Mouse (Mus musculus) liver, adult 2 months (tissue): ENCODE data around the gene Actn2. TPM values are rescaled to one million over a fixed set of nuclear protein-coding genes. Genes with fewer than 3 reads are reported as not detected.
A peak's percentile ranks its signal among the peaks of the same experiment; 100 is the strongest.

Experiments used
- DNase-seq: peaks from one replicate; pipeline ENCODE4 v3.0.0-alpha.2; 2011; ENCODE audit warnings: low read depth, low spot score; ENCODE audit errors: extremely low read depth
- H3K27ac ChIP-seq: fragments of 200-500 bp; replicated peaks from 2 replicates; pipeline ENCODE4 v1.5.1; 2012; ENCODE audit warnings: low read depth, mild to moderate bottlenecking, control low read depth, inconsistent platforms, low read length; ENCODE audit not compliant: insufficient read depth
- H3K27me3 ChIP-seq: fragments of 200-500 bp; 2 replicates; pipeline ENCODE4 v1.6.1; 2012; ENCODE audit warnings: mild to moderate bottlenecking, moderate library complexity, low read length, inconsistent platforms; ENCODE audit not compliant: control insufficient read depth, insufficient read depth
- H3K36me3 ChIP-seq: fragments of 200-500 bp; 2 replicates; pipeline ENCODE4 v1.6.1; 2012; ENCODE audit warnings: low read length, inconsistent platforms; ENCODE audit not compliant: control insufficient read depth, insufficient read depth
- H3K4me1 ChIP-seq: fragments of 200-500 bp; 2 replicates; pipeline ENCODE4 v1.6.1; 2011; ENCODE audit warnings: low read length; ENCODE audit not compliant: control insufficient read depth, insufficient read depth
- H3K4me3 ChIP-seq: fragments of 200-500 bp; 2 replicates; pipeline ENCODE4 v1.5.1; 2011; ENCODE audit warnings: low read depth, mild to moderate bottlenecking, control low read depth, low read length, moderate library complexity; ENCODE audit not compliant: insufficient read depth
- H3K79me2 ChIP-seq: fragments of 200-500 bp; 2 replicates; pipeline ENCODE4 v1.6.1; 2012; ENCODE audit warnings: inconsistent platforms, mild to moderate bottlenecking, low read length, moderate library complexity; ENCODE audit not compliant: control insufficient read depth, insufficient read depth
- H3K9ac ChIP-seq: fragments of 200-500 bp; 2 replicates; pipeline ENCODE4 v1.6.1; 2012; ENCODE audit warnings: low read depth, mild to moderate bottlenecking, control low read depth, inconsistent platforms, low read length
- CTCF ChIP-seq: fragments of 200-500 bp; IDR thresholded peaks from 2 replicates; pipeline ENCODE4 v1.5.1; 2011; ENCODE audit warnings: low read depth, low read length, control low read depth
- POLR2A ChIP-seq: fragments of 200-500 bp; IDR thresholded peaks from 2 replicates; pipeline ENCODE4 v1.6.1; 2011; ENCODE audit warnings: low read length, control low read depth; ENCODE audit not compliant: insufficient read depth; ENCODE audit errors: extremely low read depth
- WGBS: fragments of 180-500 bp; shearing (Covaris S2); methylation state at CpG from one replicate; pipeline ENCODE4 v1.1.7; 2018; 5-methylcytosine and 5-hydroxymethylcytosine counted together
- polyA plus RNA-seq: library from polyadenylated mRNA; depleted of rRNA; stranded (reverse); fragments of >200 nt; gene quantifications from 2 replicates; pipeline ENCODE4 v1.2.3, GENCODE M21; 2012
- total RNA-seq: library from RNA; depleted of rRNA; stranded (reverse); fragments of >200 nt; gene quantifications from 2 replicates; pipeline ENCODE4 v1.2.3, GENCODE M21; 2014

Actn2 gene
- total and polyA plus RNA-seq, 2 experiments: 0.06 to 1.2 TPM

DNA sequence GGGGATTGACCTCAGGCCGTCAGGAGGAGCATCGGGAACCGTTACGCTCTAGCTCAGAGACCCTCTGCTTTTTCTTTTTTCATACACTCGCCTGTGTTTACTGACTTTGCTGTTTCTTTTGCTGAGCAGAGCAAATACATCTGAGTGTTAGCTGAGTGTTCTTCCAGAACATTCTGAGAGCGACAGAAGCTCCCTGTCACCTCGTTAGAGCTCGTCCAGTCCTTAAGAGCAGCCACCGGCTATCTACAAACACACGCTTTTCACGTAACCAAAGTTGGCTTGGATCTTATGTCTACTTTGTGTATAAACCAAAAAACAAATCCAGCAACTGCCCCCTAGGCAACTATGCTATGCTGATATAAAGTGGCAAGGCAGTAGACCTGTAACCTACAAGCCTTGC, 56.0 kb downstream of the Actn2 start:
- Histone ChIP-seq H3K4me3 (no peak overlapping the region), H3K4me1 (no peaks in the 10 kb centered on the region), H3K36me3 (no peaks in the 10 kb centered on the region), H3K79me2 (no peaks in the 10 kb centered on the region), H3K27me3 (no peaks in the 10 kb centered on the region), H3K27ac (no peak overlapping the region), H3K9ac (no peak overlapping the region)
- TF ChIP-seq POLR2A (no peak), CTCF (no peak)
- DNase-seq: no peak
- 92% methylated on average over 11 of the region's 11 CpGs for WGBS

DNA sequence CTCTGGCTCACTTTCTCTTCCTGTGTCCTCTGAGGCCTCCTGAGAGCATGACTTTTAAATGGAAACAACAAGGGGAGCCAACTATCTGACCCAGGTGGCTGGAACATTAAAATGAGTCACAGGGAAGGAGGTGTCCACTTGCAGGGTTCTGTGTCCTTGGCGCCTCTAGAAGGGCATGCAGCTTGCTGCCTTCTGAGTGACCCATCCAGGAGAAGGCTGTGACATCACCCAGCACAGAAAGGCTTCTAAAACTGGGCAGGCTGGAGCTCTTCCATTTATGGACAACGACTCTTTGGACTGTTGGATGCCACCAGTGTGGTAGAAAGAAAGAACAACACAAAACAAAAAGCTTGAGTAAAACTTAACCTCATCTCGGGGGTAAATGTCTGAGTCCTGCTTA, 56.7 kb downstream of the Actn2 start:
- WGBS: 86% methylated on average over 3 of the region's 3 CpGs
- Histone ChIP-seq H3K27ac (no peak overlapping the region), H3K4me1 (no peaks in the 10 kb centered on the region), H3K79me2 (no peaks in the 10 kb centered on the region), H3K9ac (no peak overlapping the region), H3K27me3 (no peaks in the 10 kb centered on the region), H3K4me3 (no peak overlapping the region), H3K36me3 (no peaks in the 10 kb centered on the region)
- TF ChIP-seq CTCF (no peak), POLR2A (no peak)
- no peak for DNase-seq

GRCm38 (mm10) chr13:12274721-12275120, 65.8 kb downstream of the Actn2 start:
- WGBS: 56% methylated on average over 6 of the region's 6 CpGs
- H3K36me3 ChIP-seq: no peaks in the 10 kb centered on the region
- no peaks in the 10 kb centered on the region for H3K4me1 ChIP-seq
- H3K79me2 ChIP-seq: no peaks in the 10 kb centered on the region
- H3K27me3 ChIP-seq: no peaks in the 10 kb centered on the region
- no peak for TF ChIP-seq POLR2A
- no peak for TF ChIP-seq CTCF
- H3K4me3 ChIP-seq: no peak overlapping the region
- no peak for DNase-seq
- no peak overlapping the region for H3K9ac ChIP-seq
- no peak overlapping the region for H3K27ac ChIP-seq

DNA sequence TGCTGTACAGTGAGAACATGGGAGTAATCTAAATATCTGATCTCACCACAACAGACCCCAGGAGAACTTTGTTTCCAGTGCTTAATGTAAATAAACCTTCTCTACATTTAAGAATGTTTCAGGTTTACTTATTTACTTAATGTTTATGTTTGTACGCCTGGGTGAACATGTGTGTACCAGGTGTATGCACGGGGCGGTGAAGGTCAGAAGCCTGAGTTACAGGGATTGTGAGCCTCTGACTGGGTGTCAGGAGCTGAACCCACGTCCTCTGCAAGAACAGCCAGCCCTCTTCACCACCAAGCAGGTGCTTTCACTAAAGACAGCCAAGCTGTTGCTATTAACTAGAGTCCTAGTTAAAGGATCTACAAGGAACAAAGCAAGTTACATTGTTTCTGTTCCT, 66.3 kb downstream of the Actn2 start:
- no peak overlapping the region for H3K9ac ChIP-seq
- WGBS: 79% methylated on average over 4 of the region's 4 CpGs
- H3K36me3 ChIP-seq: no peaks in the 10 kb centered on the region
- DNase-seq: no peak
- H3K27ac ChIP-seq: no peak overlapping the region
- H3K4me1 ChIP-seq: no peaks in the 10 kb centered on the region
- H3K79me2 ChIP-seq: no peaks in the 10 kb centered on the region
- H3K27me3 ChIP-seq: no peaks in the 10 kb centered on the region
- H3K4me3 ChIP-seq: no peak overlapping the region
- TF ChIP-seq POLR2A (no peak), CTCF (no peak)

GRCm38 (mm10) chr13:12272953-12273352, 67.6 kb downstream of the Actn2 start:
- Histone ChIP-seq H3K4me1 (no peaks in the 10 kb centered on the region), H3K79me2 (no peaks in the 10 kb centered on the region), H3K27me3 (no peaks in the 10 kb centered on the region), H3K36me3 (no peaks in the 10 kb centered on the region), H3K4me3 (no peak overlapping the region), H3K9ac (no peak overlapping the region), H3K27ac (no peak overlapping the region)
- 59% methylated on average over 3 of the region's 3 CpGs for WGBS
- peak; percentile 22 for DNase-seq
- TF ChIP-seq CTCF: no peak
- no peak for TF ChIP-seq POLR2A

DNA sequence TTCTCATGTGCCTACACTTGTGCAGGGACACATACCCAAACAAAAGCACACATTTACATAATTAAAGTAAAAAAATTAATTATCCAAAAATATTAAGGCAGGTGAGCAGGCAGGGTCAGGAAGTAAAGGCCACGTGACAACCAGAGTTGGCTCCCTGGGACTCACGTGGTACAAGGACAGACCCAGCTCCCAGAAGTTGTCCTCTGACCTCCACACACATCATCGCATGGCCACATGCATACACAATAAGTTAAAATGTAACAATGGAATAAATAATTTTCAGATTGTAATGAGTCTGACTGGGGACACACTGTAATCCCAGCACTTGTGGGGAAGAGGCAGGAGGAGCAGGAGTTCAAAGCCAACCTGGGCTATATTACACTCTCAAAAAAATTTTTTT, 72.6 kb downstream of the Actn2 start:
- no peaks in the 10 kb centered on the region for H3K27me3 ChIP-seq
- no peaks in the 10 kb centered on the region for H3K79me2 ChIP-seq
- H3K9ac ChIP-seq: no peak overlapping the region
- TF ChIP-seq CTCF: no peak
- TF ChIP-seq POLR2A: no peak
- H3K27ac ChIP-seq: no peak overlapping the region
- H3K36me3 ChIP-seq: no peaks in the 10 kb centered on the region
- peak; percentile 55 for DNase-seq
- no peak overlapping the region for H3K4me3 ChIP-seq
- H3K4me1 ChIP-seq: no peaks in the 10 kb centered on the region
- WGBS: 67% methylated on average over 3 of the region's 3 CpGs
